Mouse (Mus musculus) heart, embryonic 11.5 days (tissue): ENCODE results near the gene H2-M10.2. TPM values are rescaled to one million over a fixed set of nuclear protein-coding genes. Genes with fewer than 3 reads are reported as not detected.

Experiments
- ATAC-seq: fragments of 200-750 bp; cut with Nextera tagmentation; replicated peaks from 2 replicates; pipeline ENCODE4 v1.8.0; 2017; ENCODE audit warnings: moderate library complexity; ENCODE audit not compliant: insufficient number of reproducible peaks, low FRiP score, low TSS enrichment
- H3K27ac ChIP-seq: fragments of 300-500 bp; sonication (generic); 2 replicates; pipeline ENCODE4 v1.5.1; 2014; ENCODE audit warnings: mild to moderate bottlenecking, low read depth, low read length
- H3K27me3 ChIP-seq: fragments of 300-500 bp; sonication (generic); 2 replicates; pipeline ENCODE4 v1.6.1; 2014; ENCODE audit warnings: mild to moderate bottlenecking, low read length, mixed read lengths; ENCODE audit not compliant: control insufficient read depth, insufficient read depth
- H3K36me3 ChIP-seq: fragments of 300-500 bp; sonication (generic); 2 replicates; pipeline ENCODE4 v1.6.1; 2014; ENCODE audit warnings: mild to moderate bottlenecking, low read length, moderate library complexity, mixed read lengths; ENCODE audit not compliant: control insufficient read depth, insufficient read depth
- H3K4me1 ChIP-seq: fragments of 300-500 bp; sonication (generic); 2 replicates; pipeline ENCODE4 v1.6.1; 2014; ENCODE audit warnings: low read length; ENCODE audit not compliant: control insufficient read depth, insufficient read depth
- H3K4me2 ChIP-seq: fragments of 300-500 bp; sonication (generic); 2 replicates; pipeline ENCODE4 v1.6.1; 2014; ENCODE audit warnings: mild to moderate bottlenecking, moderate library complexity
- H3K4me3 ChIP-seq: fragments of 300-500 bp; sonication (generic); 2 replicates; pipeline ENCODE4 v1.5.1; 2014; ENCODE audit warnings: low read depth, low read length
- H3K9ac ChIP-seq: fragments of 300-500 bp; sonication (generic); 2 replicates; pipeline ENCODE4 v1.6.1; 2014; ENCODE audit warnings: mild to moderate bottlenecking, low read depth, low read length, moderate library complexity
- H3K9me3 ChIP-seq: fragments of 300-500 bp; sonication (generic); replicated peaks from 2 replicates; pipeline ENCODE4 v1.6.1; 2016; ENCODE audit warnings: low read length; ENCODE audit not compliant: control insufficient read depth
- WGBS: fragments of 180-500 bp; shearing (Covaris S2); extraction: QIAGEN DNeasy Blood & Tissue Kit; methylation state at CpG from one replicate; pipeline ENCODE4 v1.1.7; 2014; ENCODE audit not compliant: insufficient replicate concordance; 5-methylcytosine and 5-hydroxymethylcytosine counted together
- polyA plus RNA-seq: library from polyadenylated mRNA; unstranded; fragments of >200 nt; fragmentation: Nextera tagmentation; extraction: Ambion mirVana; gene quantifications from 2 replicates; pipeline ENCODE4 v1.2.1, GENCODE M21; 2014

H2-M10.2 gene
- polyA plus RNA-seq, 1 experiment from 2014 or later = not detected

DNA sequence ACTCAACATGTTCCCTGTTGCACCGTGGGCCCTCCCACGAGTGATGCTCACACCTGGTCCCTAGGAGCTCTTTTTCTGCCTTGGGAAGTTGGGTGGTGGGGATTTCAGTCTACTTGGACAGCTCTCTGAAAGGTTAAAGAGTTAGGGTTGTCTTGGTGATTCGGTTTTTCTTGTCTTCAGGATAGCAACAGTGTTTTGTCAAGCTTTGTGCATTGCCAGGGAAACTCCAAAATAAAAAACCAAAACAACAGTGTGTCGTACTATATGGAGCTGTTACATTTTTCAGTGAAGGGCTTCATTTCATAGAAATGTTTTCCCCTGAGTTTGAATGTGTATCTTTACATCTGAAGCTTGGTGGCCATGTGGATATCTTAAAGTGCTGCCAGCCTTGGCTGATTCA is 11.5 kb downstream of the H2-M10.2 start:
- no peaks in the 10 kb centered on the region for H3K9me3 ChIP-seq
- H3K4me1 ChIP-seq = peaks cover 14% of the 10 kb centered on the region
- H3K36me3 ChIP-seq = 0 out of 2 replicates have a peak, but pooled peaks cover 4% of the 10 kb centered on the region
- no peaks in the 10 kb centered on the region for H3K27me3 ChIP-seq
- 91% methylated on average over 4 of the region's 4 CpGs for WGBS
- H3K4me3 ChIP-seq = no peak overlapping the region
- no peak overlapping the region for H3K27ac ChIP-seq
- no peak overlapping the region for H3K4me2 ChIP-seq
- ATAC-seq = no peak
- no peak overlapping the region for H3K9ac ChIP-seq

DNA sequence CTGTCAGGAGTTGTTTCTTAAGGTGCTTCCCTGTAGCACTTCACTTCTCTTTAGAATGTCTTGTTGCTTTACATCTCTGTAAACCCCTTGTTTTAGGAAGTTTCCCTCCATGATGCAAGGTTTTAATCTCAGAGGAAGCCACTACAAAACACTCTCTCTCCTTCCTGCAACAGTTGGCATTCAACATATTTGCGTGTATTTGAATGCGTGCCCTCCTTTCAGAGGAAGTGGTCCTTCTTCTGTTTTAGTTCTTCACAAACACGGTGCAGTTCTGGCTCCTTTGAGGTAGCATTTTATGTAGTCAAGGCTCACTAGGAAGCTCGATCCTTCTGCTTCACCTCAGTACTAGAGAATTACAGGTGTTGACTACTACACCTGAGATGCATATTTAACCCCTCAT is 12.5 kb downstream of the H2-M10.2 start:
- no peak overlapping the region for H3K4me2 ChIP-seq
- WGBS = 87% methylated on average over 4 of the region's 4 CpGs
- H3K4me3 ChIP-seq = no peak overlapping the region
- no peaks in the 10 kb centered on the region for H3K9me3 ChIP-seq
- no peak overlapping the region for H3K27ac ChIP-seq
- ATAC-seq = no peak
- no peak overlapping the region for H3K9ac ChIP-seq
- peaks cover 14% of the 10 kb centered on the region for H3K4me1 ChIP-seq
- 0 out of 2 replicates have a peak, but pooled peaks cover 4% of the 10 kb centered on the region for H3K36me3 ChIP-seq
- H3K27me3 ChIP-seq = no peaks in the 10 kb centered on the region

DNA sequence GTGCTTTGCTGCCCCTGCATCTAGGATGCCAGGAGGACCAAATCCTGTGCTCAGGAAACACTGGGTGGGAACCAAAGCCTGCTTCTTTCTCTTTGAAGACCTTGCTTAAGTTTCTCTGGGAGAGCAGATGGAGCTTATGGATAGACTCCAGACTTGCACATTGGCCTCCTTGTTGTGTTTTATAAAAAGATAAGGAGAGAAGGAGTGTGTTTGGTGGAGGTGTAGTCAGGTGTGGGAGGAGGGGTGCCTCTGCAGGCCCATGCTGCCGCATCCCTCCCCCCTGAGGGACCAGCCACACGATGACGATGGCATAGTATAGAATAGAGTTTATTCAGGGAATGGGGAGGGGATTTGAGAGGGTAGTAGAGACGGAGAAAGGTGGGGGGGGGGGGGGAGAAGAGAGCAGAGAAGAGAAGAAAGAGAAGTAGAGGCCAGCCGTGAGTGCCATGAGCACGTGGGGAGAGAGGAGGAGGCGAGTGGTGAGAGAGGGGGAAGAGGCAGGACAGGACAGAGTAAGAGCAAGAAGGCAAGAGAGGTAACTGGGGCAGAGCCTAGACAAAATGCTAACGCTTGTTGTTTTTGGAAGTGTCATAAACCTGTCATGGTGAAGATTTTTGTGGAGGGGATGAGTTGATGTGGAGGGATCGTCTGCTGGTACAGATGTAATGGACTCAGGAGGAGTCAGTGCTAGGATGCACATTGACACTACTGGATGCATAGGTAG is 13.5 kb downstream of the H2-M10.2 start:
- peaks cover 14% of the 10 kb centered on the region for H3K4me1 ChIP-seq
- no peak for ATAC-seq
- no peaks in the 10 kb centered on the region for H3K27me3 ChIP-seq
- H3K27ac ChIP-seq = no peak overlapping the region
- H3K4me2 ChIP-seq = peak overlapping the region; percentile 91
- H3K9ac ChIP-seq = peak overlapping the region; percentile 97; the same call in 1 of the 2 replicates
- WGBS = 86% methylated on average over 9 of the region's 9 CpGs
- H3K36me3 ChIP-seq = 0 out of 2 replicates have a peak, but pooled peaks cover 4% of the 10 kb centered on the region
- H3K4me3 ChIP-seq = peak overlapping the region; percentile 84
- H3K9me3 ChIP-seq = no peaks in the 10 kb centered on the region

DNA sequence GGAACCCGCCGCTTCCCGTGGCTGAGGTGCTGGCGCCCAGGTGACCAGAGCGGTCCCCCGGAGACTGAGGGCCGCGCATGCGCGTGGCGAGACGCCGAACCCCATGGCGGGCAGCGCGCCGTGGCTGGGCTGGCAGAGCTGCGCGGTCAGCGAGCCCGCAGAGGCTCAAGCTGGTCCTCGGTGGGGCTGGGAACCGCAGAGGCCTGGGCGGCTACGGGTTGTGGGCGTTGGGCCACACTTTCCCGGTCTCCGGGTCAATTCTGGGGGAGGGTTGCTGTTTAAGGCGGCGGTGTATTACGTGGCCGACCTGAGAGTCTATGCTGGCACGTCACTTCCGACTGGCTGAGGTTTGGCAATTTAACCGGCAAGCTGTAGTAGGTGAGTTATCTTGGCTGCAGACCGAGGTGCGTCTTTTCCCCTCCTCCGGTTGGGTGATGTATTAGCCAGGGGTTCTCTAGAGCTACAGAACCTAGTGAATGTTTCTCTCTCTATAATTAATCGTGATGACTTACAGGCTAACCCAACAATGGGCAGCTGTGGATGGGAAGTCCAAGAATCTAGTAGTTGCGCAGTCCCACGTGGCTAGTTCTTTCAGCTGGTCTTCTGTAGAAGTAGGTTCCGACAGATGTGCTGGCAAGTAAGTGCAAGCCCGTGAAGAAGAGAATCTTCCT is 14.6 kb downstream of the H2-M10.2 start, which contains the start of gene Trim39:
Trim39 (minus strand) TSS at position 662 of the 671 bp plus-strand sequence.
- WGBS = 2% methylated on average over 39 of the region's 43 CpGs

DNA sequence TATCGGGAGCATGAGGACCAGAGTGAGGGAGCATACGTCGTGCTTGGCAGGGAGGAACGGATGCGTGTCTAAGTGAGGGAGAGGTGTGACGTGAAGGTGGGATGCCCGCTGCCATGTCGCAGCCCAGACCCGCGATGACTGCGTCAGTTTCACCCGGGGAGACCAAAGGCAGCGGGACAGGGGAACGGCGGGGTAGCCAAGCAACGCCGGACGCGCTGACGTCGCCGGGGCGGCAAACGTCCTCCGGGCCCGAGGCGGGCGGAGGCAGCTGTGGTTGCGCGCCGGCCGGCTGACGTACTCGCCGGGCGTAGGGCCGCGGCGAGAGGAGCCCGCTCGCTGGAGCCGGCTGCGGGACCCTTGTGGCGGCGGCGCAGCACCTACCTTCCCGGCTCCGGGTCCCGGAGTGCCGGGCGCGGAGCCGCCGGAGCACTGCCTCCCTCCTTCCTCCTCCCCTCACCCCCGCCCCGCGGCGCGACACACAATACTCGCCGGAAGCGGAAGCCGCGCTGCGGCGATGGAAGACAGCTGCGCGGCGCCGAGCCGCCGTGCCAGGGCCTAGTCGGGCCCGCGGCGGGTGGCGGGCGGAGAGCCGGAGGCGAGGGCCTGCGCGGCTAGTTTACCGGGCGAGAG is 15.2 kb downstream of the H2-M10.2 start:
- Histone ChIP-seq H3K4me2 (peak overlapping the region; percentile 91), H3K9ac (peak overlapping the region; percentile 97), H3K36me3 (peaks cover 11% of the 10 kb centered on the region; the same call in 1 of the 2 replicates), H3K4me1 (peaks cover 14% of the 10 kb centered on the region), H3K27ac (peak overlapping the region; percentile 85), H3K4me3 (peak overlapping the region; percentile 84), H3K9me3 (no peaks in the 10 kb centered on the region), H3K27me3 (no peaks in the 10 kb centered on the region)
- ATAC-seq = peak; percentile 89
- under 1% methylated on average over 66 of the region's 84 CpGs for WGBS

More for the DNA sequence above, 14.6 kb downstream of the H2-M10.2 start, which contains the start of gene Trim39:
- no peaks in the 10 kb centered on the region for H3K27me3 ChIP-seq
- peak within 1 kb of the TSS; percentile 84 for H3K4me3 ChIP-seq
- H3K27ac ChIP-seq = peak within 1 kb of the TSS; percentile 85
- peak; percentile 82 for ATAC-seq
- H3K9ac ChIP-seq = peak within 1 kb of the TSS; percentile 97
- peak within 1 kb of the TSS; percentile 91 for H3K4me2 ChIP-seq
- H3K9me3 ChIP-seq = no peaks in the 10 kb centered on the region
- H3K36me3 ChIP-seq = peaks cover 10% of the 10 kb centered on the region; the same call in 1 of the 2 replicates
- H3K4me1 ChIP-seq = peaks cover 14% of the 10 kb centered on the region

DNA sequence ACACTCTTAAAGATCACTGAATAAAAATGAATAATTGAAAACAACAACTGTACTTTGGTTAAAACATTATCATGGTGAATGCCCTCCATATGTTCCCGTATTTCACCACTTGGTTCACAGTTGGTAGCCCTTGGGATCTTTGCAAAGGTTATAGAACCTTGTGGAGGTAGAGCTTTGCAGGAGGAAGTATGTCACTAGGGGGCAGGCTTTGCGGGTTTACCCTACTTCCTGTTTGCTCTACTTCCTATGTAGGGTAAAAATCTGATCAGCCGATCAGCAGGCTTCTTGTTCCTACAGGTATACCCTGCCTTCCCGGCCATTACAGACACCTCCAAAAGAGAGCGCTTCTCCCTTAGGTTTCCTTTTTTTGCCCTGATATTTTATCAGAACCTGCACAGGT is 20.5 kb downstream of the H2-M10.2 start:
- Histone ChIP-seq H3K4me1 (peaks cover 6% of the 10 kb centered on the region), H3K9me3 (no peaks in the 10 kb centered on the region), H3K9ac (no peak overlapping the region), H3K36me3 (peaks cover 22% of the 10 kb centered on the region), H3K27me3 (no peaks in the 10 kb centered on the region), H3K4me3 (no peak overlapping the region), H3K27ac (no peak overlapping the region), H3K4me2 (no peak overlapping the region)
- ATAC-seq = no peak
- 78% methylated on average over 5 of the region's 5 CpGs for WGBS

DNA sequence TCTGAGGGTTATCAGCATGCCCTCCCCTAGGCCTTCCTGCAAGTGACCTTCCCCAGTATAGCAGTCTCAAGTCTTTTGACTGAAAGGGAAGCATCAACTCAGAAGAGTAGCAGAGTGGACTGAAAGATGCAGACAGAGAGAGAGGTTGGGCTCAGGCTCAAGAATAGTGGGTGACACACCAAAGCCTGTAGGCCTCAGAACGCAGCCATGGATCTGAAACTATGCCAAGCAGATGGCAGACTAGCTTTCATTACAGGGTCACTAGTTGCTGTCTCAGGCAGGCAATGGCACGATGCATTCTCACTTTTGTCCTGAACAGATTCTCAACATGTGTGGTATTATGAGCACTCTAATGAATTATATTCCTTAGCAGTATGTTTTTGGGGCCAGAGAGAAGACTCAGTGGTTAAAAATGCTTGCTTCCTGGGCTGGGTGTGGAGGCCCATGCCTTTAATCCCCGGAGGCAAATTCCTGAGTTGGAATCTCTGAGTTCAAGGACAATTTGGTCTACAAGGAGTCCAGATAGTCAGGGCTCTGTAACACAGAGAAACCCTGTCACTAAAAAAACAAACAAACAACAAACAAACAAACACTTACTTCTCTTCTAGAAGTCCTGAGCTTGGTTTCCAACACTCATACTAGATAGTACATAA is 21.9 kb downstream of the H2-M10.2 start:
- Histone ChIP-seq H3K4me2 (no peak overlapping the region), H3K9me3 (no peaks in the 10 kb centered on the region), H3K4me3 (no peak overlapping the region), H3K9ac (no peak overlapping the region), H3K27ac (no peak overlapping the region), H3K27me3 (no peaks in the 10 kb centered on the region), H3K36me3 (peaks cover 31% of the 10 kb centered on the region), H3K4me1 (no peaks in the 10 kb centered on the region)
- ATAC-seq = no peak
- WGBS = 90% methylated on average over 3 of the region's 3 CpGs

DNA sequence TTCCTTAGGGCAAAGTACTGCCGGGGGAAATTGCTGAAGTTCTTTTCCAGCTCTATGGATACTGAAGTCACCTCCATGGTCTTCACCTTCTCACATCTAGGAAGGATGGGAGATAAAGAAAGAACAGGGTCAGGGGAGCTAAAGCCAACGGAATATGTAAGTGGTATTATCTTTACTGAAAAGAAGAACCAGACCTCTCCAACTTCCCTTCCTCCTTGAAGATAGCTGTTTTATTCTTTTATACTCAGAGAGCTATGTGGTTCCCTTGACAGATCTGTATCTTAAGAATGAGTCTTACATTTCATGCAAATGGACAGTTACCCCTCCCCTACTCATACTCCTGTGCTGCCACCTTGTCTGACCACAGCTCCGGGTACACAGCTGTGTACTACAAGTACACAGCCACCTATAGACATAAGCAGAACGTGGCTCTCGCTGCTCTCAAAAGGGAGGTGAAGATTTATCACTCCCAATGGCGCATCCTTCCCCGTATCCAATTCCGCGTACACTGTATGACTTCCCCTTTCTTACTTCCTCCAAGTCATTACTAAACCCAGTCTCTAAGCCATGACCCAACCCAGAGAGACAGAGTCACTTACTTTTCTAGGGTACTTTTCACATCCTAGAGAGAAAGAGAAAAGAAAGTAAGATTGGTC is 24.7 kb downstream of the H2-M10.2 start:
- Histone ChIP-seq H3K36me3 (peaks cover 27% of the 10 kb centered on the region), H3K27me3 (no peaks in the 10 kb centered on the region), H3K9me3 (no peaks in the 10 kb centered on the region), H3K9ac (no peak overlapping the region), H3K27ac (no peak overlapping the region), H3K4me1 (peaks cover 4% of the 10 kb centered on the region), H3K4me2 (no peak overlapping the region), H3K4me3 (no peak overlapping the region)
- no peak for ATAC-seq
- WGBS = 90% methylated on average over 9 of the region's 9 CpGs
